Mouse (Mus musculus) CH12.LX (cell line): ENCODE data around the gene Pjvk. TPM values are rescaled to one million over a fixed set of nuclear protein-coding genes. Genes with fewer than 3 reads are reported as not detected.

Experiments
- DNase-seq: peaks from one replicate; pipeline ENCODE4 v3.0.0-alpha.2; 2013; ENCODE audit errors: extremely low read depth
- H3K27ac ChIP-seq: 2 replicates; pipeline ENCODE4 v1.5.1; 2012; ENCODE audit warnings: low read depth, mild to moderate bottlenecking, control low read depth, moderate library complexity; ENCODE audit not compliant: insufficient read depth
- H3K27me3 ChIP-seq: replicated peaks from 2 replicates; pipeline ENCODE3; 2012; ENCODE audit warnings: inconsistent platforms
- H3K36me3 ChIP-seq, 2 experiments: replicated peaks in 1 of 2; 2 replicates each; pipeline versions ENCODE3 to v1.6.1; 2012; ENCODE audit warnings: inconsistent platforms in 1 of 2, low read length in 1 of 2, mild to moderate bottlenecking in 1 of 2, mixed read lengths in 1 of 2, moderate library complexity in 1 of 2; ENCODE audit not compliant: control insufficient read depth in 1 of 2, insufficient read depth in 1 of 2
- H3K4me1 ChIP-seq, 2 experiments: 2 replicates each; pipeline ENCODE4 v1.6.1; 2012; ENCODE audit warnings: inconsistent platforms in 1 of 2, moderate library complexity in 1 of 2; ENCODE audit not compliant: insufficient read depth in 2 of 2, control insufficient read depth in 1 of 2
- H3K4me2 ChIP-seq: 2 replicates; pipeline ENCODE4 v1.6.1; 2012; ENCODE audit warnings: low read depth, mild to moderate bottlenecking, control low read depth; ENCODE audit not compliant: poor library complexity, insufficient read depth, severe bottlenecking
- H3K4me3 ChIP-seq, 3 experiments: fragments of 150-350 bp in 1 of 3; sonication (generic) in 1 of 3; replicated peaks in 1 of 3; 2 replicates each; pipeline versions ENCODE3 to v1.5.1; 2011 to 2012; ENCODE audit warnings: low read depth in 2 of 3, low read length in 2 of 3, mild to moderate bottlenecking in 2 of 3, moderate library complexity in 2 of 3, control low read depth in 1 of 3, improper control_type of control experiment in 1 of 3, inconsistent platforms in 1 of 3, mixed read lengths in 1 of 3; ENCODE audit not compliant: poor library complexity in 1 of 3
- H3K79me2 ChIP-seq: replicated peaks from 2 replicates; pipeline ENCODE4 v1.6.1; 2012; ENCODE audit warnings: mild to moderate bottlenecking, moderate library complexity; ENCODE audit not compliant: control insufficient read depth, poor library complexity, insufficient read depth, severe bottlenecking; ENCODE audit errors: extremely low read depth
- H3K9ac ChIP-seq: 2 replicates; pipeline ENCODE4 v1.6.1; 2012; ENCODE audit warnings: low read depth, mild to moderate bottlenecking, control low read depth, moderate library complexity; ENCODE audit not compliant: insufficient read depth
- H3K9me3 ChIP-seq: replicated peaks from 2 replicates; pipeline ENCODE3; 2012; ENCODE audit warnings: low read length, inconsistent platforms, mixed read lengths
- BHLHE40 ChIP-seq: IDR thresholded peaks from 2 replicates; pipeline ENCODE4 v1.6.1; 2011; ENCODE audit warnings: mild to moderate bottlenecking, low read depth, low read length, improper control_type of control experiment
- CHD1 ChIP-seq: IDR thresholded peaks from 2 replicates; pipeline ENCODE4 v1.6.1; 2012; ENCODE audit warnings: low read depth, low read length, improper control_type of control experiment, inconsistent platforms
- CHD2 ChIP-seq: IDR thresholded peaks from 2 replicates; pipeline ENCODE4 v1.6.1; 2011; ENCODE audit warnings: low read length, improper control_type of control experiment
- CTCF ChIP-seq, 2 experiments: IDR thresholded peaks in 1 of 2; conservative IDR thresholded peaks in 1 of 2; 2 replicates each; pipeline ENCODE4 v1.5.1; 2011 to 2012; ENCODE audit warnings: low read depth in 2 of 2, low read length in 2 of 2, improper control_type of control experiment in 1 of 2, inconsistent platforms in 1 of 2, mild to moderate bottlenecking in 1 of 2, moderate library complexity in 1 of 2
- ELF1 ChIP-seq: IDR thresholded peaks from 2 replicates; pipeline ENCODE4 v1.6.1; 2014; ENCODE audit warnings: low read depth, mild to moderate bottlenecking, inconsistent platforms, low read length, improper control_type of control experiment
- EP300 ChIP-seq: IDR thresholded peaks from 2 replicates; pipeline ENCODE4 v1.6.1; 2011; ENCODE audit warnings: low read length, improper control_type of control experiment
- ETS1 ChIP-seq: conservative IDR thresholded peaks from 2 replicates; pipeline ENCODE4 v1.6.1; 2012; ENCODE audit warnings: low read depth, mild to moderate bottlenecking, inconsistent platforms, low read length, improper control_type of control experiment, moderate library complexity
- HCFC1 ChIP-seq: IDR thresholded peaks from 2 replicates; pipeline ENCODE4 v1.6.1; 2012; ENCODE audit warnings: low read depth, mild to moderate bottlenecking, inconsistent platforms, low read length, improper control_type of control experiment
- IRF4 ChIP-seq: IDR thresholded peaks from 2 replicates; pipeline ENCODE4 v1.6.1; 2014; ENCODE audit warnings: low read depth, mild to moderate bottlenecking, inconsistent platforms, low read length, improper control_type of control experiment
- JUN ChIP-seq: IDR thresholded peaks from 2 replicates; pipeline ENCODE4 v1.6.1; 2011; ENCODE audit warnings: low read depth, mild to moderate bottlenecking, low read length, improper control_type of control experiment, moderate library complexity; ENCODE audit not compliant: insufficient read depth
- KAT2A ChIP-seq: IDR thresholded peaks from 2 replicates; pipeline ENCODE4 v1.6.1; 2012; ENCODE audit warnings: low read length, improper control_type of control experiment, inconsistent platforms; ENCODE audit not compliant: insufficient replicate concordance
- MAX ChIP-seq: IDR thresholded peaks from 2 replicates; pipeline ENCODE4 v1.6.1; 2011; ENCODE audit warnings: low read length, improper control_type of control experiment
- MEF2A ChIP-seq: IDR thresholded peaks from 2 replicates; pipeline ENCODE4 v1.6.1; 2014; ENCODE audit warnings: low read depth, mild to moderate bottlenecking, inconsistent platforms, low read length, improper control_type of control experiment, borderline replicate concordance
- MXI1 ChIP-seq: IDR thresholded peaks from 2 replicates; pipeline ENCODE4 v1.6.1; 2011; ENCODE audit warnings: mild to moderate bottlenecking, low read depth, low read length, improper control_type of control experiment
- NRF1 ChIP-seq: IDR thresholded peaks from 2 replicates; pipeline ENCODE4 v1.6.1; 2014; ENCODE audit warnings: low read depth, mild to moderate bottlenecking, inconsistent platforms, low read length, improper control_type of control experiment, moderate library complexity
- PAX5 ChIP-seq: IDR thresholded peaks from 2 replicates; pipeline ENCODE4 v1.6.1; 2012; ENCODE audit warnings: low read length, inconsistent platforms, mixed read lengths
- POLR2A ChIP-seq: IDR thresholded peaks from 2 replicates; pipeline ENCODE4 v1.6.1; 2011; ENCODE audit warnings: low read depth, mild to moderate bottlenecking, improper control_type of control experiment, low read length
- POLR2AphosphoS2 ChIP-seq: IDR thresholded peaks from 2 replicates; pipeline ENCODE4 v1.6.1; 2011; ENCODE audit warnings: low read depth, low read length, improper control_type of control experiment
- RAD21 ChIP-seq: IDR thresholded peaks from 2 replicates; pipeline ENCODE4 v1.6.1; 2011; ENCODE audit warnings: low read depth, mild to moderate bottlenecking, low read length, improper control_type of control experiment, moderate library complexity
- RCOR1 ChIP-seq: conservative IDR thresholded peaks from 2 replicates; pipeline ENCODE4 v1.6.1; 2012; ENCODE audit warnings: low read depth, mild to moderate bottlenecking, inconsistent platforms, low read length, improper control_type of control experiment
- SMC3 ChIP-seq: IDR thresholded peaks from 2 replicates; pipeline ENCODE4 v1.6.1; 2011; ENCODE audit warnings: low read depth, low read length, improper control_type of control experiment
- TBP ChIP-seq: conservative IDR thresholded peaks from 2 replicates; pipeline ENCODE4 v1.6.1; 2011; ENCODE audit warnings: low read depth, low read length, improper control_type of control experiment
- USF2 ChIP-seq: conservative IDR thresholded peaks from 2 replicates; pipeline ENCODE4 v1.6.1; 2011; ENCODE audit warnings: low read depth, low read length, improper control_type of control experiment
- ZC3H11A ChIP-seq: IDR thresholded peaks from 2 replicates; pipeline ENCODE4 v1.6.1; 2012; ENCODE audit warnings: low read depth, mild to moderate bottlenecking, inconsistent platforms, low read length, improper control_type of control experiment
- ZMIZ1 ChIP-seq: IDR thresholded peaks from 2 replicates; pipeline ENCODE4 v1.6.1; 2012; ENCODE audit warnings: low read depth, mild to moderate bottlenecking, inconsistent platforms, low read length, improper control_type of control experiment
- dilution Hi-C: fragments of 300-500 bp; cut with MboI; formaldehyde crosslinking; loops from 2 replicates; pipeline ENCODE4 v1.14.3; 2020; ENCODE audit warnings: low sequenced_read_pairs; ENCODE audit not compliant: extremely low pct_unique_long_range_greater_than_20kb, extremely low pct_ligation_motif_present
- in situ Hi-C: fragments of 300-500 bp; cut with MboI; formaldehyde crosslinking; loops from 3 replicates; pipeline ENCODE4 v1.14.3; 2019; ENCODE audit warnings: low sequenced_read_pairs, low pct_ligation_motif_present, low pct_unique_long_range_greater_than_20kb, mixed read lengths
- polyA plus RNA-seq: library from polyadenylated mRNA; unstranded; fragments of >175 nt; gene quantifications from 2 replicates; pipeline ENCODE4 v1.2.1, GENCODE M21; 2012; ENCODE audit warnings: low read depth; ENCODE audit not compliant: insufficient read length
- total RNA-seq, 2 experiments: library from RNA; depleted of rRNA; stranded (reverse); fragments of 300-350 nt in 1 of 2; fragments of >200 nt in 1 of 2; gene quantifications; 2 replicates each; pipeline ENCODE4 v1.2.3; 2012 to 2014

The Pjvk gene
- total and polyA plus RNA-seq, 3 experiments = not detected

DNA sequence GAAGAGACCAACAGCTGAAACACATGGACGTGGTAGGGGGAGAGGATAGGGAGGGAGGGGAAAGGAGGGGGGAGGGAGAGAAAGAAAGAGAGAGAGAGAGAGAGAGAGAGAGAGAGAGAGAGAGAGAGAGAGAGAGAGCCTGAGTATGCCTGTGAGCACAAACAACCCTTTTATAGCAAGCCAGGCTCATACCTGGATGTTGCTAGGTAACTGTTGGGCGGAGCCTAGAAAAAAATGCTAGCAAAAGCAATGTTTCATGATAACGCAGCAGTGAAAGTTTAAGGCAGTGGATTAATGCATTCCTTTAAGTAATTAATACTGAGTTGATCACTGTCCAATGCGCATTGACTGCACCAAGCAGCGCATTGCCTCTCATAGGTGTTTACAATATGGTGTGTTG, 6.4 kb downstream of the Pjvk start:
- DNase-seq = no peak
- Histone ChIP-seq H3K9ac (no peak overlapping the region), H3K79me2 (no peaks in the 10 kb centered on the region), H3K9me3 (no peaks in the 10 kb centered on the region), H3K4me1 (0 out of 4 replicates have a peak, but pooled peaks cover 0 to 2% of the 10 kb centered on the region in 2 experiments), H3K4me2 (no peak overlapping the region), H3K4me3 (no peak overlapping the region), H3K27me3 (no peaks in the 10 kb centered on the region), H3K36me3 (no peaks in the 10 kb centered on the region), H3K27ac (no peak overlapping the region)
- TF ChIP-seq EP300 (no peak), KAT2A (no peak), PAX5 (no peak), RAD21 (no peak), RCOR1 (no peak), MEF2A (no peak), ELF1 (no peak), MXI1 (no peak), HCFC1 (no peak), NRF1 (no peak), TBP (no peak), USF2 (no peak), POLR2AphosphoS2 (no peak), IRF4 (no peak), CHD1 (no peak), ETS1 (no peak), MAX (no peak), SMC3 (no peak), CTCF (conservative IDR thresholded peaks at IDR 0.05 in 1 of 2, IDR thresholded peaks at IDR 0.05 in 1 of 2; ENCODE audit: low read depth in 2 of 2, low read length in 2 of 2) (no peak)
- in situ Hi-C loops = no loop called here
- dilution Hi-C loops = no loop called here

DNA sequence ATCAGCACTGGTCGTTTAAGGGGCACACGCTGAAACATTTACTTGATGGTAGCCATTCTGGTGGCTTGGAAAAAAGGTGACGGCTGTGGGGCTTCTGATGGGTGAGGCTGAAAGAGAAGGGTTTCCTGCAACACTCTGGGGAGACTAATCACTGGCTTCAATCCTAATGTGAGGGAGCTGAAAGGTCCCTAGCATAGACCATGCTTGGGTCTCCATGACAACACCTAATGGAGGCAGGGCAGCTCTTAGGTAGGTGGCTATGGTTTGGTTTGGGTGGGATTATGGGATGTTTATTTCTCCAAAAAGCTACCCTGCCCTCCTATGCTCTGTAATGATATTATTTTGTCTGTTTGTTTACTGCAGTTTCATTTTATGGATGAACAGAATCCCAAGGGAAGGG, 7.2 kb downstream of the Pjvk start:
- in situ Hi-C loops = no loop called here
- Histone ChIP-seq H3K79me2 (no peaks in the 10 kb centered on the region), H3K4me2 (no peak overlapping the region), H3K4me3 (no peak overlapping the region), H3K27me3 (no peaks in the 10 kb centered on the region), H3K4me1 (0 out of 4 replicates have a peak, but pooled peaks cover 0 to 2% of the 10 kb centered on the region in 2 experiments), H3K27ac (no peak overlapping the region), H3K9me3 (no peaks in the 10 kb centered on the region), H3K36me3 (no peaks in the 10 kb centered on the region), H3K9ac (no peak overlapping the region)
- DNase-seq = no peak
- TF ChIP-seq BHLHE40 = no peak
- no peak for TF ChIP-seq TBP
- no peak for TF ChIP-seq CHD1
- no peak for TF ChIP-seq KAT2A
- TF ChIP-seq CHD2 = no peak
- no peak for TF ChIP-seq ZC3H11A
- TF ChIP-seq ETS1 = no peak
- no peak for TF ChIP-seq POLR2A
- no peak for TF ChIP-seq ZMIZ1
- no peak for TF ChIP-seq JUN
- no peak for TF ChIP-seq MXI1
- dilution Hi-C loops = no loop called here
